Mouse (Mus musculus): ENCODE data around the gene Man1a2.

The Man1a2 gene

DNA sequence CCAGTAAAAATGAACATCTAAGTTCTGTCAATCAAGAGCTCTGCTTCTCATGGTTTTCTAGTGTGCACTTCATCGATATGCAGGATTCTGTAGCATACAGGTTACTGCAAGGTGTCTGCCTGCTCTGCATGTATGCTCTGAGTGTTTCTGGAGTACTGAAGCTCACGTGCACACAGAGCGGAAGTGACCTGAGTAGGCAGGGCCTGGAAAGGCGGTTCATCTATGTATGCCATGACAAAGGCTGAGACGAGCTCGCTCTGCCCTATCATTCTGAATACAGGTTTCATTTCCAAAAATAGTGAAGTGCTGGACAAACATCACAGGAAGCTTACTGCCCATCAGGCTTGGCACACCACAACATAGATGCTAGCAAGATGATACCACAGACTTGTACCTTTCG, 122.8 kb downstream of the Man1a2 start:
- DNase-seq, result no peak

DNA sequence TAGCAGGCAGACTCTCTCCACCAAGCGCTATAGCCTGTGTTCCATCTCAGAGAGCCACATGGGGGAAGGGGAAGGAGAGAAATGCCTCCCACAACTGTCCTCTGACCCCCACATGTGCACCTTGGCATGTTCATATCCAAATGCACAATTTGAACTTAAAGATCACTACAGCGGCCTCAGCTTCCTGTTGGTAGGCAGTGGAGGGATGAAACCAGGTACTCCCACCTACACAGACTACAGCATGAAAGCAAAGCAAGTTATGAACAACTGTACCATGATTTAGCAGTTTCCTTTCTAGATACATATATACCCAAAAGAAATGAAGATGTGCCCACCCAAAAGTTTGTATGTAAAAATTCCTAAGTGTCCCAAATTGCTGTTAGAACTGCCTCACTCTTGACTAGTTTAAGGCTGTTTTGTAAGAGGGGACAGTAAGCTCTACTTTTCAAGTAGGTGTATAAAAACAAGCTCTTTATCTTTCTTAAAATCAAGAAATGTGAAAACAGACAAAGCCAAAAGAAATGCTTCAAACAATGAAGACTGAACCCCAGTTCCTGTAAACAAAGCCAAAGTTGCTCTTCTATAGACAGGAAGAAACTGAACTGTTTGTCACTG, 123.6 kb downstream of the Man1a2 start:
- DNase-seq, result no peak

DNA sequence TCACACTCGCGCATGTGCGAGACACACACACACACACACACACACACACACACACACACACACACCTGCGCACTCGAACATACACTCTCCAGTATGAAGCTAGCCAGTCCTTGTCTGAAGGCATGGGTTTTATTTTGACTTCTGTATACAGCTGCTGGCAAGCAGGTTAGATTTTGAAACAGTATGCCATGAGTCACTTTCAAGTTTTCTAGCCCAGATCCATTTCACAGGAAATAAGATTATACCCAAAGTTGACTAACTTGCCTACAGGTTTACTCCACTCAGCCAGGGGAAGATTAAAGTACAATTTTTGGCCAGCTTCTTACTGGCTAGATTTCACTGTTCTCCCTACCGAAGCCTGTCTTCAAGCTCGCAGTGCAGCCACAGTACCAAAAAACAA, 125.9 kb downstream of the Man1a2 start:
- no peak for DNase-seq

- DNase-seq, result no peak
Measured at GRCm38 (mm10) chr3:100558211-100558708, 127.0 kb downstream of the Man1a2 start.

DNA sequence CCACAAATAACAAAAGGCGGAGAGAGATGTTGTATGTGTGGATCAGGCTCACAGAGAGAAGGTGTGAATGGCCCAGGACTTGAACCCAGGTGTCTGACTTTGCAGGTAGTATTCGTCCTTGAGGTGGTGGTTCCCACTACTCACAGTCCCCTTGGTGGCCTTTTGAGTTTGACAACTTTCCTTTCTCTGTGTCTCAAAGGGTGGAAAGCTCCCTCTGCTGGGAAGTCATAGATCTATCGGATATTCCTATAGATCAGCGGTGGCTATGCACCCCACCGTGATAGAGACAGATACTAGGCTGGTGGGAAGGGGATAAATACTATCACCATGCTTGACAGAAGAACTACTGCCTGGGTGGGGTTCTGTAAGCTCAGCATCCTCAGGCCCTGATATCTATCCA, 130.5 kb downstream of the Man1a2 start:
- peak in 1 of 2 experiments; percentile 11 for DNase-seq

DNA sequence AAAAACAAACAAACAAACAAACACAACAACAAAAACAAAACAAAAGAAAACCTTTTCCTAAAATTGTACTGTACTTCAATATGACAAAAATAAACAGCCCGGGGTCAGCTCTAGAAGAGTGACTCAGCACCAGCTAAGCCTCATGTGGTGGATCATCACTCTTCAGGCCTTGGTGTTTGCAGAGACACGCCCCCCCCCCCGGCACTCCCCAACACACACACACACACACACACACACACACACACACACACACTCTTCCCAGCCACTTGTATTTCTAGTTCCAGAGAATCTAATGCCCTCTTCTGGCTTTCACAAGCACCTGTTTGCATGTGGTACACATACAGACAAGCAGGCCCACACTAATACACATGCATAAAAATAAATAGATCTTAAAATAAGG, 133.1 kb downstream of the Man1a2 start:
- DNase-seq, result no peak

DNA sequence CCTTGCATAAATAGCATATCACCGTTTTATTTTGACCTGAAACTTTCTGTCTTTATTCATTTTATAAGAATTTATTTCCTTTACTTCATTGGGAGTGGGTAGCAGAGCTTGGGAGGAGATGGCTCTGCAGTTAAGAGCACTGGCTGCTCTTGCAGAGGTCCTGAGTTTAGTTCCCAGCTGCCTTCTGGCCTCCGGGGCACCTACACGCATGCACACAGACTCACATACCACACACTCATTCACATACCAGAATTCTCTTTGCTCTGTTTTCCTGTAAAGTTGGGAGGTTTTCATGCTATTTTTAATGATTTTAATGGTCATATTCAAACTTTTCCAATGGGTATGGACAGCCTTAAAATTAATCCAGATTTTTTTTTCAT, 137.4 kb downstream of the Man1a2 start:
- DNase-seq, result no peak

- DNase-seq, result no peak
Measured at GRCm38 (mm10) chr3:100547162-100547912, 138.0 kb downstream of the Man1a2 start.

DNA sequence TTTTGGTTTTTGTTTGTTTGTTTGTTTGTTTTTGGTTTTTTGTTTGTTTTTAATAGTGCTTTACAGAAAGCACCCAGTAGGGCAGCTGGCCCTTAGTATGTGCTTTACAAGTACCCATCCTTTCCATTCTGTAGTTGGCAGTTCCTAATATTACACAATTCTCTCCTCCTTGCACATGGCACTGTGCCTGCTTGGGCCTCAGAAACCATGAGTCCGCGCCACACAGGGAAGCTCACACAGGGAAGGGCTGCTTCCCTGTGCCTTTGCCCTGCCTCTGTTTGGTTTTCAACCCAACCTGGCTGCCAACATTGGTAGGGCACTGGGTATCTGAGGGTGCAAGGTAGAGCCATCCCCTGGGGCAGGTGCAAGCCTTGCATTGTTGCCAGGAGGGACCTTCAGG, 148.6 kb downstream of the Man1a2 start:
- DNase-seq, result no peak

- no peak for DNase-seq
Measured at GRCm38 (mm10) chr3:100535902-100536301, 149.4 kb downstream of the Man1a2 start.

GRCm38 (mm10) chr3:100535298-100535697, 150.0 kb downstream of the Man1a2 start:
- no peak for DNase-seq

DNA sequence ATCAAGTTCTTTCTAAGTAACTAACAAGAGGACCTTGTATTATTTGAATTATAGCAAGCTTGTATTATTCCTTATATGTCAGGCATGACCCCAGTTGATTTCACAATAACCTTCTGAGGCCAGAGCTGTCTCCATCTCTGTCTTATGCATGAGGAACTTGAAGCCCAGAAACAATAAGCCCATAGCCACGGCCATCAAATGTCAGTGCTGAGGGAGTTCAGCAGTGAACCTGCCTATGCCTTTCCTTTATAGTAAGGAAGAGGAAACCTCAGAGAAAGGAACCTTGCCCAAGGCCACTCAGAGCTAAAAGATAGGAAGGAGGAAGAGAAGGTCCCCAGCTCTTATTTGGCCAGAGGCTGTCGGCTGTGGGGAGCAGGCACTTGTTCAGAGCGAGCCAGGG, 150.9 kb downstream of the Man1a2 start:
- DNase-seq, result no peak

DNA sequence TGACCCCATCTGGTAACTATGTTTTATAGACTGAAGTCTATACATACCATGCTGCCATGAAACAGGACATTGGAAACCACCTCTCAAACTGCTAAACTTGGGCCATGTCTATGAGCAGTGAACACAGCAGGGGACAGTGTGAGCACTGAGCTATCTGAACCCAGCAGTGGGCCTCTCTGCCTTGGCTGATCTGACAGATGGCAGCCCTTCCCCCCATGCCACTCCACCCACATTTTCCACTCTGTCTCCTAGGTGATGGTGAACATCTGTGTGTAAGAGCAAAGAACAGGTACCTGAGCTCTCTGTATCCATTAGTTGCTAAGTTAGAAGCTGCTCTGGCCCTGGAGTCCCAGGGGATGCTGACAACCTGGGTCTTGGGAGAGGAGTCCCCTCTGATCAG, 151.9 kb downstream of the Man1a2 start:
- DNase-seq, result peak in 1 of 2 experiments; percentile 6

- DNase-seq, result no peak
Measured at GRCm38 (mm10) chr3:100530919-100531318, 154.4 kb downstream of the Man1a2 start.

DNA sequence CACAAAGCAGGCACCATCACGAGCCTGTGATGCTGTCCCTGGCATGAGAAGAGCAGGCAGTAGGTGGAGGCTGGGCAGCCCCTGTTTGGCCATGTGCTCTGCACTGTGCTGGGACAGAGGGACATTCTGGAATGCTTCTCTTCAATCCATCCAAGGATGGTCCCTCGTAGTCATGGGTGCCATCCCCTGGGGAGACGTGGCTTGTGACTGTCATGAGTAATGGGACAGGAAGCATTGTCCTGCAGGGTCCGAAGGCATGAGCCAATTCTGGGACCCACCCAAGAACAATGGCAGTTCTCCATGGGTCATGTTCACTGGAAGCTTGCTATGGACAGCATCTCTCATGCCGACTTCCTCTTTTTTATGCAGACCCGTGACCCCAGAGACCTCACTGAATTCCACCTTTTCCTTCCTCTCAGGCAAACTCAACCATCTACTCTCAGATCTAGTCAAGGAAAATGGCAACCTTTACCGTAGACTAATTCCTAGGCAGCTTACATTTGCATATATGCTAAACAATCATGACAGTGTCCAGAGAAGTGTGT, 155.0 kb downstream of the Man1a2 start:
- DNase-seq, result no peak

GRCm38 (mm10) chr3:100522671-100523070, 162.6 kb downstream of the Man1a2 start:
- no peak for DNase-seq

- no peak for DNase-seq
Measured at GRCm38 (mm10) chr3:100521626-100522025, 163.7 kb downstream of the Man1a2 start.

GRCm38 (mm10) chr3:100515754-100516141, 169.6 kb downstream of the Man1a2 start:
- DNase-seq, result no peak

DNA sequence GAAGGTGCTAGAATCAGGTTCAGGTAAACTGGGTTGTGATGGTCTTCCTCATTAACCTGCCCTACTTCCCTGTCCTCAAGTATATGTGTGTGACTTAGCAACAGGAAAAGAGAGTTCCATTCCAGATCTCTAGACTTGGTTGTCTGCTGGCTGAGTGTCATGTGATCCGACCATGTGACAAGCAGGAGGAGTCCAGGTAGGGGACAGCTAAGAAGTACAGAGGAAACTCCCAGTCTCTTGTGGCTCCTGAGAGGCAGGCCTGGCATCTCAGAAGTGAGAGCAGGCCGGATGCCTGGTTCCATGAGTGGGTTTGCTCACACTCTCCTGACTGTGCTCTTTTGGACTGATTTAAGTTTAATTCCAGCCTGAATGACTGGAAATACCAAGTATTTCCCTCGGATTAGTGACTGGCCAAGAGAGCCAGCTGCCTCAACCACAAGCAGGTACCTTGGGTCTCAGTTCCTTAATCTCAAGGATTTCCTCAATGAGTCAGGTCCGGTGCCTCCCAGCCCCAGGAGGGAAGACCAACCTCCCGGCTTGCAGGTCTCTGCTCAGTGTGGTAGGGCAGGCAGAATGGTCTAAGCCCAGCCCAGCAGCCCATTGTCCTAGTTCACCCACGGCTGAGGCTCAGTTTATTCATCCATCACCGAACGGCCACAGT, 170.1 kb downstream of the Man1a2 start:
- no peak for DNase-seq

Data from cerebellum, postnatal 14 days (tissue).